Mouse (Mus musculus) CH12.LX (cell line): Measurements from ENCODE around the gene Zfp384. TPM values are rescaled to one million over a fixed set of nuclear protein-coding genes. Genes with fewer than 3 reads are reported as not detected.

Experiments used
- polyA plus RNA-seq: library from polyadenylated mRNA; unstranded; fragments of >175 nt; gene quantifications from 2 replicates; pipeline ENCODE4 v1.2.1, GENCODE M21; 2012; ENCODE audit warnings: low read depth; ENCODE audit not compliant: insufficient read length
- total RNA-seq, 2 experiments: library from RNA; depleted of rRNA; stranded (reverse); fragments of 300-350 nt in 1 of 2; fragments of >200 nt in 1 of 2; gene quantifications; 2 replicates each; pipeline ENCODE4 v1.2.3; 2012 to 2014

The Zfp384 gene
- total and polyA plus RNA-seq, 3 experiments = 14.0 to 34.4 (median 17.0) TPM

Other genes with a start within 250 kb of the Zfp384 start
Only the 20 nearest of the 27 such genes appear.
- 107 and 126 TPM in 2 replicates for gene Usp5, start 179.7 kb upstream of the Zfp384 start, total RNA-seq (2012; rRNA removed)
- gene Usp5, start 179.7 kb upstream of the Zfp384 start, total RNA-seq (2014; rRNA removed) = 75.7 and 79.8 TPM in 2 replicates
- gene Usp5, start 179.7 kb upstream of the Zfp384 start, polyA plus RNA-seq = 96.5 and 103 TPM in 2 replicates
- 116 and 117 TPM in 2 replicates for gene Cdca3, start 179.6 kb upstream of the Zfp384 start, total RNA-seq (2012; rRNA removed)
- 188 and 229 TPM in 2 replicates for gene Cdca3, start 179.6 kb upstream of the Zfp384 start, total RNA-seq (2014; rRNA removed)
- 171 and 224 TPM in 2 replicates for gene Cdca3, start 179.6 kb upstream of the Zfp384 start, polyA plus RNA-seq
- gene Gnb3, start 168.9 kb upstream of the Zfp384 start, total RNA-seq (2012; rRNA removed) = 0.64 and 0.84 TPM in 2 replicates
- 1.6 and 2.2 TPM in 2 replicates for gene Gnb3, start 168.9 kb upstream of the Zfp384 start, total RNA-seq (2014; rRNA removed)
- 4.1 and 4.7 TPM in 2 replicates for gene Gnb3, start 168.9 kb upstream of the Zfp384 start, polyA plus RNA-seq
- 0.13 and 0.34 TPM in 2 replicates for gene P3h3, start 151.4 kb upstream of the Zfp384 start, total RNA-seq (2012; rRNA removed)
- gene P3h3, start 151.4 kb upstream of the Zfp384 start, total RNA-seq (2014; rRNA removed) = 0.19 TPM in 1 of 2 replicates, not detected in the other
- 0.31 and 0.44 TPM in 2 replicates for gene P3h3, start 151.4 kb upstream of the Zfp384 start, polyA plus RNA-seq
- gene Gpr162, start 145.2 kb upstream of the Zfp384 start, total RNA-seq (2012; rRNA removed) = 1.6 and 2.0 TPM in 2 replicates
- 0.48 and 0.97 TPM in 2 replicates for gene Gpr162, start 145.2 kb upstream of the Zfp384 start, total RNA-seq (2014; rRNA removed)
- 1.7 and 1.9 TPM in 2 replicates for gene Gpr162, start 145.2 kb upstream of the Zfp384 start, polyA plus RNA-seq
- 0.29 and 0.34 TPM in 2 replicates for gene Cd4, start 120.9 kb upstream of the Zfp384 start, total RNA-seq (2012; rRNA removed)
- gene Cd4, start 120.9 kb upstream of the Zfp384 start, total RNA-seq (2014; rRNA removed) = 0.26 and 0.27 TPM in 2 replicates
- gene Cd4, start 120.9 kb upstream of the Zfp384 start, polyA plus RNA-seq = 1.1 and 1.6 TPM in 2 replicates
- 1.2 and 1.9 TPM in 2 replicates for gene Lag3, start 97.4 kb upstream of the Zfp384 start, total RNA-seq (2012; rRNA removed)
- 0.32 and 0.52 TPM in 2 replicates for gene Lag3, start 97.4 kb upstream of the Zfp384 start, total RNA-seq (2014; rRNA removed)
- 1.5 and 2.0 TPM in 2 replicates for gene Lag3, start 97.4 kb upstream of the Zfp384 start, polyA plus RNA-seq
- 11.0 and 12.8 TPM in 2 replicates for gene Ptms, start 89.0 kb upstream of the Zfp384 start, total RNA-seq (2012; rRNA removed)
- 7.0 and 8.1 TPM in 2 replicates for gene Ptms, start 89.0 kb upstream of the Zfp384 start, total RNA-seq (2014; rRNA removed)
- 96.6 and 99.6 TPM in 2 replicates for gene Ptms, start 89.0 kb upstream of the Zfp384 start, polyA plus RNA-seq
- 116 and 129 TPM in 2 replicates for gene Mlf2, start 77.8 kb upstream of the Zfp384 start, total RNA-seq (2012; rRNA removed)
- gene Mlf2, start 77.8 kb upstream of the Zfp384 start, total RNA-seq (2014; rRNA removed) = 109 and 124 TPM in 2 replicates
- 203 and 210 TPM in 2 replicates for gene Mlf2, start 77.8 kb upstream of the Zfp384 start, polyA plus RNA-seq
- 85.6 and 104 TPM in 2 replicates for gene Cops7a, start 43.6 kb upstream of the Zfp384 start, total RNA-seq (2012; rRNA removed)
- 62.8 and 73.2 TPM in 2 replicates for gene Cops7a, start 43.6 kb upstream of the Zfp384 start, total RNA-seq (2014; rRNA removed)
- 98.6 and 114 TPM in 2 replicates for gene Cops7a, start 43.6 kb upstream of the Zfp384 start, polyA plus RNA-seq
- gene Pianp, start 12.5 kb upstream of the Zfp384 start, total RNA-seq (2012; rRNA removed) = 0.08 TPM in 1 of 2 replicates, not detected in the other
- gene Pianp, start 12.5 kb upstream of the Zfp384 start, total RNA-seq (2014; rRNA removed) = not detected in 2 replicates
- not detected in 2 replicates for gene Pianp, start 12.5 kb upstream of the Zfp384 start, polyA plus RNA-seq
- gene Ing4, start 30.6 kb downstream of the Zfp384 start, total RNA-seq (2012; rRNA removed) = 23.8 and 27.3 TPM in 2 replicates
- 31.3 and 32.2 TPM in 2 replicates for gene Ing4, start 30.6 kb downstream of the Zfp384 start, total RNA-seq (2014; rRNA removed)
- 21.3 and 25.1 TPM in 2 replicates for gene Ing4, start 30.6 kb downstream of the Zfp384 start, polyA plus RNA-seq
- gene Acrbp, start 40.5 kb downstream of the Zfp384 start, total RNA-seq (2012; rRNA removed) = 3.1 and 3.3 TPM in 2 replicates
- 1.1 and 1.7 TPM in 2 replicates for gene Acrbp, start 40.5 kb downstream of the Zfp384 start, total RNA-seq (2014; rRNA removed)
- 4.0 and 4.9 TPM in 2 replicates for gene Acrbp, start 40.5 kb downstream of the Zfp384 start, polyA plus RNA-seq
- gene Lpar5, start 58.8 kb downstream of the Zfp384 start, total RNA-seq (2012; rRNA removed) = 4.4 and 4.5 TPM in 2 replicates
- 3.3 and 4.8 TPM in 2 replicates for gene Lpar5, start 58.8 kb downstream of the Zfp384 start, total RNA-seq (2014; rRNA removed)
- 14.4 and 25.9 TPM in 2 replicates for gene Lpar5, start 58.8 kb downstream of the Zfp384 start, polyA plus RNA-seq
- 165 and 174 TPM in 2 replicates for gene Chd4, start 86.8 kb downstream of the Zfp384 start, total RNA-seq (2012; rRNA removed)
- gene Chd4, start 86.8 kb downstream of the Zfp384 start, total RNA-seq (2014; rRNA removed) = 72.7 and 86.0 TPM in 2 replicates
- 200 and 225 TPM in 2 replicates for gene Chd4, start 86.8 kb downstream of the Zfp384 start, polyA plus RNA-seq
- 128 and 188 TPM in 2 replicates for gene Nop2, start 122.8 kb downstream of the Zfp384 start, total RNA-seq (2012; rRNA removed)
- 154 TPM in 2 replicates for gene Nop2, start 122.8 kb downstream of the Zfp384 start, total RNA-seq (2014; rRNA removed)
- gene Nop2, start 122.8 kb downstream of the Zfp384 start, polyA plus RNA-seq = 175 and 179 TPM in 2 replicates
- 6.7 and 7.6 TPM in 2 replicates for gene Iffo1, start 136.1 kb downstream of the Zfp384 start, total RNA-seq (2012; rRNA removed)
- 3.3 and 4.0 TPM in 2 replicates for gene Iffo1, start 136.1 kb downstream of the Zfp384 start, total RNA-seq (2014; rRNA removed)
- 7.0 and 8.2 TPM in 2 replicates for gene Iffo1, start 136.1 kb downstream of the Zfp384 start, polyA plus RNA-seq
- 2,085 and 2,925 TPM in 2 replicates for gene Gapdh, start 157.3 kb downstream of the Zfp384 start, total RNA-seq (2012; rRNA removed)
- 1,576 and 2,268 TPM in 2 replicates for gene Gapdh, start 157.3 kb downstream of the Zfp384 start, total RNA-seq (2014; rRNA removed)
- 2,269 and 2,654 TPM in 2 replicates for gene Gapdh, start 157.3 kb downstream of the Zfp384 start, polyA plus RNA-seq
- 140 and 147 TPM in 2 replicates for gene Ncapd2, start 182.6 kb downstream of the Zfp384 start, total RNA-seq (2012; rRNA removed)
- gene Ncapd2, start 182.6 kb downstream of the Zfp384 start, total RNA-seq (2014; rRNA removed) = 78.3 and 79.6 TPM in 2 replicates
- 263 and 301 TPM in 2 replicates for gene Ncapd2, start 182.6 kb downstream of the Zfp384 start, polyA plus RNA-seq
- 120 and 153 TPM in 2 replicates for gene Mrpl51, start 182.7 kb downstream of the Zfp384 start, total RNA-seq (2012; rRNA removed)
- 152 and 184 TPM in 2 replicates for gene Mrpl51, start 182.7 kb downstream of the Zfp384 start, total RNA-seq (2014; rRNA removed)
- 161 and 171 TPM in 2 replicates for gene Mrpl51, start 182.7 kb downstream of the Zfp384 start, polyA plus RNA-seq